Mouse (Mus musculus): ENCODE measurements around the gene Gm16181. TPM values are rescaled to one million over a fixed set of nuclear protein-coding genes. Genes with fewer than 3 reads are reported as not detected.

The Gm16181 gene
- polyA plus RNA-seq, 1 experiment from 2014 or later: 0.79 TPM

DNA sequence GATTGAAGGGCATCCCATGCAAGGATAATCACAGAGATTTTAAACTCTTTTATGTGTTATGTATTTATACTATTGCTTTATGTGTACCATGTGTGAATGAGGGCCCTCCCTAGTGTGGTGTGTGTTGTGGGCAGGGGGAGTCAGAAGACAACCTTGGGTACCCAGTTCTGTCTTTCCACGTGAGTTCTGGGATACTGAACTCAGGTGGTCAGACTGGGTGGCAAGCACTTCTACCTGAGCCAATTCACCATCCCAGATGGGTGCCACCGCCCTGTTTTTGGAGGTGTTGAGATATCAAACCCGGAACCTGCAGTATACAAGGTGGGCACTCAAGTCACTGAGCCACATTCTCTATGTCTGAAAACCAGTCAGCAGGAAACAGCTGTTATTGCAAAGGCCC, 51.6 kb downstream of the Gm16181 start:
- H3K4me3 ChIP-seq (replicated peaks): no peak overlapping the region
- no peaks in the 10 kb centered on the region for H3K36me3 ChIP-seq
- H3K4me1 ChIP-seq (replicated peaks): no peaks in the 10 kb centered on the region
- no peak overlapping the region for H3K9ac ChIP-seq (replicated peaks)
- WGBS: 67% methylated on average over 3 of the region's 3 CpGs
- H3K27me3 ChIP-seq: peaks cover 20% of the 10 kb centered on the region
- ATAC-seq: no peak
- no peak overlapping the region for H3K4me2 ChIP-seq (replicated peaks)
- H3K27ac ChIP-seq: no peak overlapping the region
- no peaks in the 10 kb centered on the region for H3K9me3 ChIP-seq

Small RNA genes lying within 50 kb of the gene (microRNA-seq; reads per million reads assigned to microRNA genes)
- gene Mir6973a (not detected), gene Mir6974 (not detected), gene Mir6975 (1.4 reads per million), gene Mir8094 (not detected)

Other genes starting within 250 kb of the Gm16181 start
- gene Hspa1a, start 248.7 kb upstream of the Gm16181 start, polyA plus RNA-seq (2015; fragmentation: Nextera tagmentation; extraction: Ambion mirVana): 2.8 and 2.9 TPM in 2 replicates
- 0.55 and 1.5 TPM in 2 replicates for gene Hspa1l, start 248.1 kb upstream of the Gm16181 start, polyA plus RNA-seq (2015; fragmentation: Nextera tagmentation; extraction: Ambion mirVana)
- 141 and 150 TPM in 2 replicates for gene Lsm2, start 239.0 kb upstream of the Gm16181 start, polyA plus RNA-seq (2015; fragmentation: Nextera tagmentation; extraction: Ambion mirVana)
- gene Vars, start 219.8 kb upstream of the Gm16181 start, polyA plus RNA-seq (2015; fragmentation: Nextera tagmentation; extraction: Ambion mirVana): 61.0 and 69.1 TPM in 2 replicates
- gene Vwa7, start 204.3 kb upstream of the Gm16181 start, polyA plus RNA-seq (2015; fragmentation: Nextera tagmentation; extraction: Ambion mirVana): 0.13 and 0.20 TPM in 2 replicates
- gene Sapcd1, start 192.8 kb upstream of the Gm16181 start, polyA plus RNA-seq (2015; fragmentation: Nextera tagmentation; extraction: Ambion mirVana): 3.8 and 4.3 TPM in 2 replicates
- 3.3 and 3.7 TPM in 2 replicates for gene Msh5, start 174.1 kb upstream of the Gm16181 start, polyA plus RNA-seq (2015; fragmentation: Nextera tagmentation; extraction: Ambion mirVana)
- gene Clic1, start 170.9 kb upstream of the Gm16181 start, polyA plus RNA-seq (2015; fragmentation: Nextera tagmentation; extraction: Ambion mirVana): 93.7 and 99.6 TPM in 2 replicates
- gene Ddah2, start 161.8 kb upstream of the Gm16181 start, polyA plus RNA-seq (2015; fragmentation: Nextera tagmentation; extraction: Ambion mirVana): 501 and 531 TPM in 2 replicates
- not detected in 2 replicates for gene Ly6g6c, start 155.4 kb upstream of the Gm16181 start, polyA plus RNA-seq (2015; fragmentation: Nextera tagmentation; extraction: Ambion mirVana)
- gene Mpig6b, start 154.7 kb upstream of the Gm16181 start, polyA plus RNA-seq (2015; fragmentation: Nextera tagmentation; extraction: Ambion mirVana): 0.45 and 0.50 TPM in 2 replicates
- gene Ly6g6e, start 143.9 kb upstream of the Gm16181 start, polyA plus RNA-seq (2015; fragmentation: Nextera tagmentation; extraction: Ambion mirVana): 0.18 and 0.32 TPM in 2 replicates
- gene Ly6g6d, start 142.8 kb upstream of the Gm16181 start, polyA plus RNA-seq (2015; fragmentation: Nextera tagmentation; extraction: Ambion mirVana): 1.0 and 1.9 TPM in 2 replicates
- gene Ly6g6f, start 135.2 kb upstream of the Gm16181 start, polyA plus RNA-seq (2015; fragmentation: Nextera tagmentation; extraction: Ambion mirVana): 0.18 and 0.19 TPM in 2 replicates
- gene Abhd16a, start 131.6 kb upstream of the Gm16181 start, polyA plus RNA-seq (2015; fragmentation: Nextera tagmentation; extraction: Ambion mirVana): 85.1 and 86.5 TPM in 2 replicates
- not detected in 2 replicates for gene Ly6g5c, start 112.6 kb upstream of the Gm16181 start, polyA plus RNA-seq (2015; fragmentation: Nextera tagmentation; extraction: Ambion mirVana)
- gene Ly6g5b, start 105.4 kb upstream of the Gm16181 start, polyA plus RNA-seq (2015; fragmentation: Nextera tagmentation; extraction: Ambion mirVana): 1.4 and 1.7 TPM in 2 replicates
- 27.1 and 30.4 TPM in 2 replicates for gene Gpank1, start 99.4 kb upstream of the Gm16181 start, polyA plus RNA-seq (2015; fragmentation: Nextera tagmentation; extraction: Ambion mirVana)
- gene Csnk2b, start 98.8 kb upstream of the Gm16181 start, polyA plus RNA-seq (2015; fragmentation: Nextera tagmentation; extraction: Ambion mirVana): 293 and 316 TPM in 2 replicates
- gene D17H6S53E, start 94.5 kb upstream of the Gm16181 start, polyA plus RNA-seq (2015; fragmentation: Nextera tagmentation; extraction: Ambion mirVana): 9.2 and 9.4 TPM in 2 replicates
- gene Apom, start 88.8 kb upstream of the Gm16181 start, polyA plus RNA-seq (2015; fragmentation: Nextera tagmentation; extraction: Ambion mirVana): 0.53 and 0.63 TPM in 2 replicates
- 93.7 and 93.9 TPM in 2 replicates for gene Bag6, start 85.7 kb upstream of the Gm16181 start, polyA plus RNA-seq (2015; fragmentation: Nextera tagmentation; extraction: Ambion mirVana)
- gene Prrc2a, start 55.9 kb upstream of the Gm16181 start, polyA plus RNA-seq (2015; fragmentation: Nextera tagmentation; extraction: Ambion mirVana): 209 and 228 TPM in 2 replicates
- gene Aif1, start 44.8 kb upstream of the Gm16181 start, polyA plus RNA-seq (2015; fragmentation: Nextera tagmentation; extraction: Ambion mirVana): 4.9 and 7.0 TPM in 2 replicates
- gene Lst1, start 32.4 kb upstream of the Gm16181 start, polyA plus RNA-seq (2015; fragmentation: Nextera tagmentation; extraction: Ambion mirVana): 4.8 and 7.1 TPM in 2 replicates
- gene Ltb, start 26.4 kb upstream of the Gm16181 start, polyA plus RNA-seq (2015; fragmentation: Nextera tagmentation; extraction: Ambion mirVana): 0.35 and 0.76 TPM in 2 replicates
- not detected in 2 replicates for gene Tnf, start 18.8 kb upstream of the Gm16181 start, polyA plus RNA-seq (2015; fragmentation: Nextera tagmentation; extraction: Ambion mirVana)
- 0.11 and 0.23 TPM in 2 replicates for gene Lta, start 15.5 kb upstream of the Gm16181 start, polyA plus RNA-seq (2015; fragmentation: Nextera tagmentation; extraction: Ambion mirVana)
- gene Atp6v1g2, start 12.8 kb downstream of the Gm16181 start, polyA plus RNA-seq (2015; fragmentation: Nextera tagmentation; extraction: Ambion mirVana): 41.6 and 43.0 TPM in 2 replicates
- 8.3 and 11.0 TPM in 2 replicates for gene Nfkbil1, start 15.0 kb downstream of the Gm16181 start, polyA plus RNA-seq (2015; fragmentation: Nextera tagmentation; extraction: Ambion mirVana)
- gene Ddx39b, start 20.9 kb downstream of the Gm16181 start, polyA plus RNA-seq (2015; fragmentation: Nextera tagmentation; extraction: Ambion mirVana): 460 and 465 TPM in 2 replicates
- gene H2-D1, start 41.9 kb downstream of the Gm16181 start, polyA plus RNA-seq (2015; fragmentation: Nextera tagmentation; extraction: Ambion mirVana): 49.5 and 52.5 TPM in 2 replicates
- 0.11 and 0.17 TPM in 2 replicates for gene H2-Q1, start 99.6 kb downstream of the Gm16181 start, polyA plus RNA-seq (2015; fragmentation: Nextera tagmentation; extraction: Ambion mirVana)
- gene H2-Q2, start 121.4 kb downstream of the Gm16181 start, polyA plus RNA-seq (2015; fragmentation: Nextera tagmentation; extraction: Ambion mirVana): 0.26 and 0.30 TPM in 2 replicates
- gene H2-Q4, start 158.8 kb downstream of the Gm16181 start, polyA plus RNA-seq (2015; fragmentation: Nextera tagmentation; extraction: Ambion mirVana): 1.00 and 1.3 TPM in 2 replicates
- gene H2-Q6, start 204.0 kb downstream of the Gm16181 start, polyA plus RNA-seq (2015; fragmentation: Nextera tagmentation; extraction: Ambion mirVana): 0.17 TPM in 2 replicates
- 2.5 TPM in 2 replicates for gene H2-Q7, start 218.3 kb downstream of the Gm16181 start, polyA plus RNA-seq (2015; fragmentation: Nextera tagmentation; extraction: Ambion mirVana)
- gene H2-Q10, start 249.3 kb downstream of the Gm16181 start, polyA plus RNA-seq (2015; fragmentation: Nextera tagmentation; extraction: Ambion mirVana): 0.09 and 0.69 TPM in 2 replicates

Data from midbrain, embryonic 13.5 days (tissue).